Mouse (Mus musculus): ENCODE data around the gene Atp13a3. TPM values are rescaled to one million over a fixed set of nuclear protein-coding genes. Genes with fewer than 3 reads are reported as not detected.

Atp13a3 gene
- polyA plus RNA-seq, 1 experiment = 29.5 TPM

- Histone ChIP-seq H3K4me1 (ENCODE audit: control insufficient read depth, insufficient read depth, low read length) (peaks cover 2% of the 10 kb centered on the region; the same call in 1 of the 2 replicates), H3K4me3 (ENCODE audit: insufficient read depth, low read length) (no peak overlapping the region)
- TF ChIP-seq CTCF (IDR thresholded peaks at IDR 0.05; ENCODE audit: extremely low read depth, insufficient read depth, low read length) = no peak
- no peak for TF ChIP-seq POLR2A (IDR thresholded peaks at IDR 0.05; ENCODE audit: extremely low read depth, insufficient read depth, low read length)
Measured at GRCm38 (mm10) chr16:30390650-30391340, 15.0 kb downstream of the Atp13a3 start.

GRCm38 (mm10) chr16:30389831-30390649 is 15.7 kb downstream of the Atp13a3 start:
- Histone ChIP-seq H3K27ac (ENCODE audit: insufficient read depth, low read length) (no peak overlapping the region), H3K4me3 (ENCODE audit: insufficient read depth, low read length) (peak overlapping the region; percentile 66; the same call in 1 of the 2 replicates), H3K4me1 (ENCODE audit: control insufficient read depth, insufficient read depth, low read length) (peaks cover 2% of the 10 kb centered on the region; the same call in 1 of the 2 replicates)
- TF ChIP-seq POLR2A (IDR thresholded peaks at IDR 0.05; ENCODE audit: extremely low read depth, insufficient read depth, low read length) = no peak
- TF ChIP-seq CTCF (IDR thresholded peaks at IDR 0.05; ENCODE audit: extremely low read depth, insufficient read depth, low read length) = no peak

More at GRCm38 (mm10) chr16:30390650-30391340, 15.0 kb downstream of the Atp13a3 start:
- no peak overlapping the region for H3K27ac ChIP-seq (ENCODE audit: insufficient read depth, low read length)

GRCm38 (mm10) chr16:30389210-30389684 is 16.5 kb downstream of the Atp13a3 start:
- TF ChIP-seq CTCF (IDR thresholded peaks at IDR 0.05; ENCODE audit: extremely low read depth, insufficient read depth, low read length) (no peak), POLR2A (IDR thresholded peaks at IDR 0.05; ENCODE audit: extremely low read depth, insufficient read depth, low read length) (no peak)
- Histone ChIP-seq H3K27ac (ENCODE audit: insufficient read depth, low read length) (0 out of 2 replicates have a peak overlapping the region, but pooled peaks have one; percentile 36), H3K4me1 (ENCODE audit: control insufficient read depth, insufficient read depth, low read length) (peaks cover 2% of the 10 kb centered on the region; the same call in 1 of the 2 replicates), H3K4me3 (ENCODE audit: insufficient read depth, low read length) (peak overlapping the region; percentile 66)

GRCm38 (mm10) chr16:30388522-30389209 is 17.1 kb downstream of the Atp13a3 start:
- Histone ChIP-seq H3K27ac (ENCODE audit: insufficient read depth, low read length) (0 out of 2 replicates have a peak overlapping the region, but pooled peaks have one; percentile 36), H3K4me1 (ENCODE audit: control insufficient read depth, insufficient read depth, low read length) (peaks cover 2% of the 10 kb centered on the region; the same call in 1 of the 2 replicates), H3K4me3 (ENCODE audit: insufficient read depth, low read length) (peak overlapping the region; percentile 66)
- TF ChIP-seq POLR2A (IDR thresholded peaks at IDR 0.05; ENCODE audit: extremely low read depth, insufficient read depth, low read length) = peak; percentile 40; the same call in 1 of the 2 replicates
- no peak for TF ChIP-seq CTCF (IDR thresholded peaks at IDR 0.05; ENCODE audit: extremely low read depth, insufficient read depth, low read length)

- peak overlapping the region; percentile 66 for H3K4me3 ChIP-seq (ENCODE audit: insufficient read depth, low read length)
- H3K4me1 ChIP-seq (ENCODE audit: control insufficient read depth, insufficient read depth, low read length) = peaks cover 2% of the 10 kb centered on the region; the same call in 1 of the 2 replicates
- no peak overlapping the region for H3K27ac ChIP-seq (ENCODE audit: insufficient read depth, low read length)
- no peak for TF ChIP-seq CTCF (IDR thresholded peaks at IDR 0.05; ENCODE audit: extremely low read depth, insufficient read depth, low read length)
- no peak for TF ChIP-seq POLR2A (IDR thresholded peaks at IDR 0.05; ENCODE audit: extremely low read depth, insufficient read depth, low read length)
Measured at GRCm38 (mm10) chr16:30387871-30388460, 17.8 kb downstream of the Atp13a3 start.

GRCm38 (mm10) chr16:30386911-30387439 is 18.8 kb downstream of the Atp13a3 start:
- Histone ChIP-seq H3K4me3 (ENCODE audit: insufficient read depth, low read length) (peak overlapping the region; percentile 66; the same call in 1 of the 2 replicates), H3K4me1 (ENCODE audit: control insufficient read depth, insufficient read depth, low read length) (peaks cover 2% of the 10 kb centered on the region; the same call in 1 of the 2 replicates), H3K27ac (ENCODE audit: insufficient read depth, low read length) (no peak overlapping the region)
- no peak for TF ChIP-seq POLR2A (IDR thresholded peaks at IDR 0.05; ENCODE audit: extremely low read depth, insufficient read depth, low read length)

- H3K4me1 ChIP-seq (ENCODE audit: control insufficient read depth, insufficient read depth, low read length) = peaks cover 2% of the 10 kb centered on the region; the same call in 1 of the 2 replicates
- no peak overlapping the region for H3K4me3 ChIP-seq (ENCODE audit: insufficient read depth, low read length)
- TF ChIP-seq POLR2A (IDR thresholded peaks at IDR 0.05; ENCODE audit: extremely low read depth, insufficient read depth, low read length) (no peak), CTCF (IDR thresholded peaks at IDR 0.05; ENCODE audit: extremely low read depth, insufficient read depth, low read length) (no peak)
- H3K27ac ChIP-seq (ENCODE audit: insufficient read depth, low read length) = no peak overlapping the region
Measured at GRCm38 (mm10) chr16:30385531-30385930, 20.2 kb downstream of the Atp13a3 start.

GRCm38 (mm10) chr16:30376237-30376636 is 29.5 kb downstream of the Atp13a3 start:
- Histone ChIP-seq H3K4me1 (ENCODE audit: control insufficient read depth, insufficient read depth, low read length) (no peaks in the 10 kb centered on the region), H3K27ac (ENCODE audit: insufficient read depth, low read length) (no peak overlapping the region), H3K4me3 (ENCODE audit: insufficient read depth, low read length) (no peak overlapping the region)
- TF ChIP-seq POLR2A (IDR thresholded peaks at IDR 0.05; ENCODE audit: extremely low read depth, insufficient read depth, low read length) (no peak), CTCF (IDR thresholded peaks at IDR 0.05; ENCODE audit: extremely low read depth, insufficient read depth, low read length) (no peak)
